Mouse (Mus musculus): ENCODE measurements around the gene Jam3. TPM values are rescaled to one million over a fixed set of nuclear protein-coding genes. Genes with fewer than 3 reads are reported as not detected.

The Jam3 gene
- total and polyA plus RNA-seq, 2 experiments from 2014 or later: 25.5 to 28.2 TPM

GRCm38 (mm10) chr9:27111756-27112155 is 43.5 kb downstream of the Jam3 start:
- Histone ChIP-seq H3K4me3 (ENCODE audit: low read depth, low read length) (no peak overlapping the region), H3K9me3 (replicated peaks; ENCODE audit: control insufficient read depth, low read length) (no peaks in the 10 kb centered on the region), H3K36me3 (replicated peaks; ENCODE audit: control insufficient read depth, insufficient read depth, low read length) (no peaks in the 10 kb centered on the region), H3K4me2 (ENCODE audit: low read depth, low read length) (no peak overlapping the region), H3K27ac (ENCODE audit: low read depth) (peak overlapping the region; percentile 87; the same call in 1 of the 2 replicates), H3K27me3 (ENCODE audit: control insufficient read depth, insufficient read depth, low read length) (no peaks in the 10 kb centered on the region), H3K4me1 (ENCODE audit: control insufficient read depth, insufficient read depth) (peaks cover 25% of the 10 kb centered on the region), H3K9ac (replicated peaks; ENCODE audit: low read depth, low read length) (no peak overlapping the region)
- DNase-seq (ENCODE audit: low spot score) (no peak), ATAC-seq (ENCODE audit: insufficient read depth, low read depth) (no peak)
- TF ChIP-seq EP300 (IDR thresholded peaks at IDR 0.05; ENCODE audit: low read depth): no peak
- no peak for TF ChIP-seq CTCF (IDR thresholded peaks at IDR 0.05; ENCODE audit: low read depth)
- 82% methylated on average over 3 of the region's 3 CpGs for WGBS

- Histone ChIP-seq H3K27ac (ENCODE audit: low read depth) (peak overlapping the region; percentile 87), H3K27me3 (ENCODE audit: control insufficient read depth, insufficient read depth, low read length) (no peaks in the 10 kb centered on the region), H3K4me2 (ENCODE audit: low read depth, low read length) (peak overlapping the region; percentile 5; the same call in 1 of the 2 replicates), H3K36me3 (replicated peaks; ENCODE audit: control insufficient read depth, insufficient read depth, low read length) (no peaks in the 10 kb centered on the region), H3K4me1 (ENCODE audit: control insufficient read depth, insufficient read depth) (peaks cover 25% of the 10 kb centered on the region), H3K9me3 (replicated peaks; ENCODE audit: control insufficient read depth, low read length) (no peaks in the 10 kb centered on the region), H3K4me3 (ENCODE audit: low read depth, low read length) (no peak overlapping the region), H3K9ac (replicated peaks; ENCODE audit: low read depth, low read length) (0 out of 2 replicates have a peak overlapping the region, but pooled peaks have one; percentile 3)
- ATAC-seq (ENCODE audit: insufficient read depth, low read depth): peak; percentile 72
- TF ChIP-seq CTCF (IDR thresholded peaks at IDR 0.05; ENCODE audit: low read depth) (no peak), EP300 (IDR thresholded peaks at IDR 0.05; ENCODE audit: low read depth) (no peak)
- peak; percentile 81 for DNase-seq (ENCODE audit: low spot score)
- WGBS: 10% methylated on average over 5 of the region's 5 CpGs
Observed at GRCm38 (mm10) chr9:27110681-27111080, 44.5 kb downstream of the Jam3 start.

GRCm38 (mm10) chr9:27109533-27110514 is 45.4 kb downstream of the Jam3 start:
- WGBS: 35% methylated on average over 22 of the region's 22 CpGs
- Histone ChIP-seq H3K9ac (replicated peaks; ENCODE audit: low read depth, low read length) (no peak overlapping the region), H3K9me3 (replicated peaks; ENCODE audit: control insufficient read depth, low read length) (no peaks in the 10 kb centered on the region), H3K27ac (ENCODE audit: low read depth) (peak overlapping the region; percentile 87), H3K4me2 (ENCODE audit: low read depth, low read length) (peak overlapping the region; percentile 4; the same call in 1 of the 2 replicates), H3K4me3 (ENCODE audit: low read depth, low read length) (no peak overlapping the region), H3K4me1 (ENCODE audit: control insufficient read depth, insufficient read depth) (peaks cover 25% of the 10 kb centered on the region), H3K36me3 (replicated peaks; ENCODE audit: control insufficient read depth, insufficient read depth, low read length) (peaks cover 5% of the 10 kb centered on the region), H3K27me3 (ENCODE audit: control insufficient read depth, insufficient read depth, low read length) (no peaks in the 10 kb centered on the region)
- ATAC-seq (ENCODE audit: insufficient read depth, low read depth) (peak; percentile 92), DNase-seq (ENCODE audit: low spot score) (peak; percentile 88)
- TF ChIP-seq EP300 (IDR thresholded peaks at IDR 0.05; ENCODE audit: low read depth) (peak; percentile 58; the same call in 1 of the 2 replicates), CTCF (IDR thresholded peaks at IDR 0.05; ENCODE audit: low read depth) (0 out of 2 replicates have a peak, but pooled peaks have one; percentile 4)

- H3K9ac ChIP-seq (replicated peaks; ENCODE audit: low read depth, low read length): no peak overlapping the region
- TF ChIP-seq EP300 (IDR thresholded peaks at IDR 0.05; ENCODE audit: low read depth) (no peak), CTCF (IDR thresholded peaks at IDR 0.05; ENCODE audit: low read depth) (no peak)
- H3K4me3 ChIP-seq (ENCODE audit: low read depth, low read length): no peak overlapping the region
- H3K9me3 ChIP-seq (replicated peaks; ENCODE audit: control insufficient read depth, low read length): no peaks in the 10 kb centered on the region
- peak overlapping the region; percentile 87 for H3K27ac ChIP-seq (ENCODE audit: low read depth)
- 65% methylated on average over 4 of the region's 4 CpGs for WGBS
- no peak for DNase-seq (ENCODE audit: low spot score)
- peaks cover 13% of the 10 kb centered on the region for H3K36me3 ChIP-seq (replicated peaks; ENCODE audit: control insufficient read depth, insufficient read depth, low read length)
- ATAC-seq (ENCODE audit: insufficient read depth, low read depth): no peak
- no peak overlapping the region for H3K4me2 ChIP-seq (ENCODE audit: low read depth, low read length)
- H3K27me3 ChIP-seq (ENCODE audit: control insufficient read depth, insufficient read depth, low read length): no peaks in the 10 kb centered on the region
- peaks cover 25% of the 10 kb centered on the region for H3K4me1 ChIP-seq (ENCODE audit: control insufficient read depth, insufficient read depth)
Observed at GRCm38 (mm10) chr9:27108451-27108850, 46.8 kb downstream of the Jam3 start.

- ATAC-seq (ENCODE audit: insufficient read depth, low read depth): no peak
- Histone ChIP-seq H3K4me2 (ENCODE audit: low read depth, low read length) (no peak overlapping the region), H3K4me1 (ENCODE audit: control insufficient read depth, insufficient read depth) (peaks cover 21% of the 10 kb centered on the region), H3K9ac (replicated peaks; ENCODE audit: low read depth, low read length) (no peak overlapping the region), H3K36me3 (replicated peaks; ENCODE audit: control insufficient read depth, insufficient read depth, low read length) (peaks cover 37% of the 10 kb centered on the region), H3K9me3 (replicated peaks; ENCODE audit: control insufficient read depth, low read length) (no peaks in the 10 kb centered on the region), H3K4me3 (ENCODE audit: low read depth, low read length) (no peak overlapping the region), H3K27ac (ENCODE audit: low read depth) (no peak overlapping the region), H3K27me3 (ENCODE audit: control insufficient read depth, insufficient read depth, low read length) (no peaks in the 10 kb centered on the region)
- TF ChIP-seq CTCF (IDR thresholded peaks at IDR 0.05; ENCODE audit: low read depth) (peak; percentile 80), EP300 (IDR thresholded peaks at IDR 0.05; ENCODE audit: low read depth) (no peak)
- DNase-seq (ENCODE audit: low spot score): peak; percentile 57
- WGBS: 56% methylated on average over 1 of the region's 1 CpGs
Observed at GRCm38 (mm10) chr9:27106081-27106480, 49.1 kb downstream of the Jam3 start.

Measured in heart, postnatal 0 days (tissue).